Mouse (Mus musculus) T-helper 17 cell (primary cell): ENCODE results near the gene Sft2d2.

ENCODE experiments used
- in situ Hi-C, 2 experiments: fragments of 300-600 bp; cut with MboI, MseI; formaldehyde crosslinking; loops; 1 replicate in 1 of 2; 2 replicates in 1 of 2; pipeline ENCODE4 v1.15.1; 2025; ENCODE audit warnings: high pct_unique_total_duplicates in 2 of 2

The Sft2d2 gene

GRCm38 (mm10) chr1:165191611-165192010, 2.6 kb downstream of the Sft2d2 start:
- in situ Hi-C loops: loop anchor here in 1 of 2 experiments (10.0 kb wide), 1 partner anchor 1193 kb away; no protein-coding TSS in a partner anchor

- in situ Hi-C loops: loop anchor here in 1 of 2 experiments (10.0 kb wide), 1 partner anchor 1194 kb away; no protein-coding TSS in a partner anchor
These were observed 3.5 kb downstream of the Sft2d2 start for GRCm38 (mm10) chr1:165190571-165191273.

GRCm38 (mm10) chr1:165190068-165190467, 4.2 kb downstream of the Sft2d2 start:
- in situ Hi-C loops: loop anchor here in 1 of 2 experiments (10.0 kb wide), 1 partner anchor 1195 kb away; no protein-coding TSS in a partner anchor

GRCm38 (mm10) chr1:165188806-165189580, 5.2 kb downstream of the Sft2d2 start:
- in situ Hi-C loops: loop anchor here in 1 of 2 experiments (10.0 kb wide), 1 partner anchor 1794 kb away; no protein-coding TSS in a partner anchor

GRCm38 (mm10) chr1:165187357-165187756, 6.9 kb downstream of the Sft2d2 start:
- in situ Hi-C loops: loop anchor here in 1 of 2 experiments (10.0 kb wide), 1 partner anchor 1793 kb away; no protein-coding TSS in a partner anchor

- in situ Hi-C loops: loop anchor here in 1 of 2 experiments (10.0 kb wide), 1 partner anchor 1792 kb away; no protein-coding TSS in a partner anchor
These were observed 7.7 kb downstream of the Sft2d2 start for GRCm38 (mm10) chr1:165186491-165186890.

GRCm38 (mm10) chr1:165185116-165185515, 9.1 kb downstream of the Sft2d2 start:
- in situ Hi-C loops: loop anchor here in 1 of 2 experiments (10.0 kb wide), 1 partner anchor 1790 kb away; no protein-coding TSS in a partner anchor

GRCm38 (mm10) chr1:165184178-165184577, 10.1 kb downstream of the Sft2d2 start:
- in situ Hi-C loops: loop anchor here in 1 of 2 experiments (10.0 kb wide), 1 partner anchor 1789 kb away; no protein-coding TSS in a partner anchor

- in situ Hi-C loops: loop anchor here in 1 of 2 experiments (10.0 kb wide), 1 partner anchor 1789 kb away; no protein-coding TSS in a partner anchor
These were observed 10.8 kb downstream of the Sft2d2 start for GRCm38 (mm10) chr1:165183400-165183799.

GRCm38 (mm10) chr1:165179321-165179720, 14.9 kb downstream of the Sft2d2 start:
- in situ Hi-C loops: no loop called here

GRCm38 (mm10) chr1:165178075-165178474, 16.2 kb downstream of the Sft2d2 start:
- in situ Hi-C loops: no loop called here

- in situ Hi-C loops: no loop called here
These were observed 20.1 kb downstream of the Sft2d2 start for GRCm38 (mm10) chr1:165174059-165174616.

- in situ Hi-C loops: no loop called here
These were observed 23.0 kb downstream of the Sft2d2 start for GRCm38 (mm10) chr1:165171277-165171676.

- in situ Hi-C loops: no loop called here
These were observed 24.1 kb downstream of the Sft2d2 start for GRCm38 (mm10) chr1:165170157-165170556.

GRCm38 (mm10) chr1:165169462-165169861, 24.8 kb downstream of the Sft2d2 start:
- in situ Hi-C loops: no loop called here

- in situ Hi-C loops: no loop called here
These were observed 29.3 kb downstream of the Sft2d2 start for GRCm38 (mm10) chr1:165164920-165165319.

GRCm38 (mm10) chr1:165160723-165161405, 33.4 kb downstream of the Sft2d2 start, which contains the start of gene Tbx19:
Gene Tbx19 (minus strand): TSS chr1:165160773.
- in situ Hi-C loops: no loop called here

- in situ Hi-C loops: no loop called here
These were observed 35.4 kb downstream of the Sft2d2 start for GRCm38 (mm10) chr1:165158841-165159240.

- in situ Hi-C loops: no loop called here
These were observed 40.1 kb downstream of the Sft2d2 start for GRCm38 (mm10) chr1:165154162-165154561.

GRCm38 (mm10) chr1:165151216-165151615, 43.0 kb downstream of the Sft2d2 start:
- in situ Hi-C loops: no loop called here
